Mouse (Mus musculus): ENCODE measurements around the gene Phc2.

GRCm38 (mm10) chr4:128621109-128621508 lies 33.4 kb upstream of the Phc2 start:
- no peak for TF ChIP-seq POLR2A (IDR thresholded peaks at IDR 0.05; ENCODE audit: borderline replicate concordance, low read depth, low read length)
- TF ChIP-seq CTCF (IDR thresholded peaks at IDR 0.05; ENCODE audit: low read depth, low read length): no peak
